Mouse (Mus musculus): ENCODE results near the gene Morn1.

GRCm38 (mm10) chr4:155070921-155071320, 15.5 kb upstream of the Morn1 start:
- TF ChIP-seq POLR2A (IDR thresholded peaks at IDR 0.05; ENCODE audit: low read depth, low read length) (no peak), USF1 (IDR thresholded peaks at IDR 0.05; ENCODE audit: low read depth, low read length) (no peak), CTCF (conservative IDR thresholded peaks at IDR 0.05 in 1 of 2, IDR thresholded peaks at IDR 0.05 in 1 of 2; ENCODE audit: low read depth in 2 of 2, low read length in 2 of 2) (no peak)

All from CH12.LX (cell line).